Mouse (Mus musculus): ENCODE data around the gene Havcr2. TPM values are rescaled to one million over a fixed set of nuclear protein-coding genes. Genes with fewer than 3 reads are reported as not detected.
"Not testable (repeated sequence)": the region's sequence is repeated elsewhere in the genome, so short reads cannot be mapped to it uniquely, and the experiment has no call there.

The Havcr2 gene
- polyA plus RNA-seq, 1 experiment from 2014 or later = not detected

DNA sequence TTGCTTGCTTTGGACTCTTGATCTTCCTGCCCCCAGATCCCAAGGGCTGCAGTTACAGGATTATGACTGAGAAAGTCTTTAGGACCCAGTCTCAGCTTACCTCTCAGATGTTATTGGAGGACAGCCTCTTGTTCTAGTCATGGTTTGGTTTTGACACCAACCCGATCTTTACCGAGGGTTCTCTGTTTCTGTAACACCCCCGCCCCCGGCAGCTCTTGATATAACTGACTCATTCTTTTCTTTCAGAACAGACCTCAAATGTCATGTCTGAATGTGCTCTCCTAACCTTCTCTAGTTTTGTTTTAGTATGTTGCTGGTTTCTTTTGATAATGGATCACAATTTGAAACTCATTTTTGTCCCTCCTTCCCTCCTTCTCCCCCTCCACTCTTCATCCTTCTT, 19.5 kb downstream of the Havcr2 start:
- no peak for ATAC-seq (ENCODE audit: insufficient number of reproducible peaks, insufficient read depth, low FRiP score, low read depth)
- no peak overlapping the region for H3K9ac ChIP-seq (replicated peaks; ENCODE audit: low read depth, low read length)
- no peak overlapping the region for H3K4me3 ChIP-seq (ENCODE audit: low read depth, low read length)
- no peak overlapping the region for H3K4me2 ChIP-seq (replicated peaks; ENCODE audit: low read depth, low read length)
- no peak overlapping the region for H3K27ac ChIP-seq (ENCODE audit: low read length)
- H3K9me3 ChIP-seq (ENCODE audit: control insufficient read depth, low read depth, low read length) = no peaks in the 10 kb centered on the region
- H3K27me3 ChIP-seq (ENCODE audit: control insufficient read depth, insufficient read depth, low read length) = no peaks in the 10 kb centered on the region
- H3K4me1 ChIP-seq (ENCODE audit: control insufficient read depth, insufficient read depth, low read length) = no peaks in the 10 kb centered on the region
- WGBS = 94% methylated on average over 4 of the region's 4 CpGs
- H3K36me3 ChIP-seq (ENCODE audit: control insufficient read depth, insufficient read depth, low read length) = no peaks in the 10 kb centered on the region

GRCm38 (mm10) chr11:46479311-46479710, 24.6 kb downstream of the Havcr2 start:
- H3K36me3 ChIP-seq (ENCODE audit: control insufficient read depth, insufficient read depth, low read length) = no peaks in the 10 kb centered on the region
- no peak overlapping the region for H3K4me2 ChIP-seq (replicated peaks; ENCODE audit: low read depth, low read length)
- H3K4me1 ChIP-seq (ENCODE audit: control insufficient read depth, insufficient read depth, low read length) = no peaks in the 10 kb centered on the region
- H3K9me3 ChIP-seq (ENCODE audit: control insufficient read depth, low read depth, low read length) = no peaks in the 10 kb centered on the region
- H3K27ac ChIP-seq (ENCODE audit: low read length) = no peak overlapping the region
- ATAC-seq (ENCODE audit: insufficient number of reproducible peaks, insufficient read depth, low FRiP score, low read depth) = no peak
- no peak overlapping the region for H3K9ac ChIP-seq (replicated peaks; ENCODE audit: low read depth, low read length)
- no peaks in the 10 kb centered on the region for H3K27me3 ChIP-seq (ENCODE audit: control insufficient read depth, insufficient read depth, low read length)
- WGBS = 83% methylated on average over 9 of the region's 9 CpGs
- no peak overlapping the region for H3K4me3 ChIP-seq (ENCODE audit: low read depth, low read length)

DNA sequence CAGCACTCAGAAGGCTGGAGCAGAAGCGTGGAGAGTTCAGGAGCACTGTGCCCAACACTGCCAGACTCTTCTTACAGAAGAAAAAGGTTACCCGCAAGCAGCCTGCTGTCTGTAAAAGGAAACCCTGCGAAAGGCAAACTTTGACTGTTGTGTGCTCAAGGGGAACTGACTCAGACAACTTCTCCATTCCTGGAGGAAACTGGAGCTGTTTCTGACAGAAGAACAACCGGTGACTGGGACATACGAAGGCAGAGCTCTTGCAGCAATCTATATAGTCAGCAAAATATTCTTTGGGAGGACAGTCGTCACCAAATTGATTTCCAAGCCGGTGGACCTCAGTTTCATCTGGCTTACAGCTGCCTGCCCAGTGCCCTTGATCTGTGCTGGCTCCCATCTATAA, 25.8 kb downstream of the Havcr2 start:
- WGBS = 71% methylated on average over 7 of the region's 7 CpGs
- H3K4me1 ChIP-seq (ENCODE audit: control insufficient read depth, insufficient read depth, low read length) = no peaks in the 10 kb centered on the region
- H3K9ac ChIP-seq (replicated peaks; ENCODE audit: low read depth, low read length) = no peak overlapping the region
- no peaks in the 10 kb centered on the region for H3K9me3 ChIP-seq (ENCODE audit: control insufficient read depth, low read depth, low read length)
- no peak for ATAC-seq (ENCODE audit: insufficient number of reproducible peaks, insufficient read depth, low FRiP score, low read depth)
- no peaks in the 10 kb centered on the region for H3K36me3 ChIP-seq (ENCODE audit: control insufficient read depth, insufficient read depth, low read length)
- no peaks in the 10 kb centered on the region for H3K27me3 ChIP-seq (ENCODE audit: control insufficient read depth, insufficient read depth, low read length)
- no peak overlapping the region for H3K4me2 ChIP-seq (replicated peaks; ENCODE audit: low read depth, low read length)
- H3K27ac ChIP-seq (ENCODE audit: low read length) = no peak overlapping the region
- no peak overlapping the region for H3K4me3 ChIP-seq (ENCODE audit: low read depth, low read length)

- H3K27ac ChIP-seq (ENCODE audit: low read length) = no peak overlapping the region
- H3K9me3 ChIP-seq (ENCODE audit: control insufficient read depth, low read depth, low read length) = no peaks in the 10 kb centered on the region
- no peak overlapping the region for H3K4me2 ChIP-seq (replicated peaks; ENCODE audit: low read depth, low read length)
- H3K36me3 ChIP-seq (ENCODE audit: control insufficient read depth, insufficient read depth, low read length) = no peaks in the 10 kb centered on the region
- ATAC-seq (ENCODE audit: insufficient number of reproducible peaks, insufficient read depth, low FRiP score, low read depth) = no peak
- H3K9ac ChIP-seq (replicated peaks; ENCODE audit: low read depth, low read length) = no peak overlapping the region
- H3K27me3 ChIP-seq (ENCODE audit: control insufficient read depth, insufficient read depth, low read length) = no peaks in the 10 kb centered on the region
- H3K4me1 ChIP-seq (ENCODE audit: control insufficient read depth, insufficient read depth, low read length) = no peaks in the 10 kb centered on the region
- no peak overlapping the region for H3K4me3 ChIP-seq (ENCODE audit: low read depth, low read length)
- WGBS = 33% methylated on average over 1 of the region's 1 CpGs
These were observed 33.5 kb downstream of the Havcr2 start for GRCm38 (mm10) chr11:46488231-46488630.

DNA sequence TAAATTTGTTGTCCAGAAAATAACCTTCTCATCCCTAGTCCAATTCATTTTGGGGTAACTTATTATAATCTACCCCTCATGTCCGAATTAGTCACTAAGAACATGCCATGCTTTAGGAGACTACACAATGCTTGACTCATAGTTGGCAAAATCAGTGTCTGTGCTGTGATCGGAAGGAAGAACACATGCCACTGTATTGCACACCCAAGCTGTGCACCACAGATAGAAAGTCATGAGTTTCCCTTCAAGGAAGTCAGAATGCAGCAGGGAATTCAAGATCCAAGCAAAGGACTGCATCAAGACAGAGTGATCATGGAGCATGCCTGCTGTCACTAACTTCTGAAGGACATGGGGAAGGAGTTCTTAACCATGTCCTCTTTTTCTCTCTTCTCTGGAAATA, 33.9 kb downstream of the Havcr2 start:
- WGBS = 83% methylated on average over 2 of the region's 2 CpGs
- no peak overlapping the region for H3K4me3 ChIP-seq (ENCODE audit: low read depth, low read length)
- H3K36me3 ChIP-seq (ENCODE audit: control insufficient read depth, insufficient read depth, low read length) = no peaks in the 10 kb centered on the region
- H3K27ac ChIP-seq (ENCODE audit: low read length) = no peak overlapping the region
- H3K4me1 ChIP-seq (ENCODE audit: control insufficient read depth, insufficient read depth, low read length) = no peaks in the 10 kb centered on the region
- no peak for ATAC-seq (ENCODE audit: insufficient number of reproducible peaks, insufficient read depth, low FRiP score, low read depth)
- H3K27me3 ChIP-seq (ENCODE audit: control insufficient read depth, insufficient read depth, low read length) = no peaks in the 10 kb centered on the region
- H3K9ac ChIP-seq (replicated peaks; ENCODE audit: low read depth, low read length) = no peak overlapping the region
- H3K9me3 ChIP-seq (ENCODE audit: control insufficient read depth, low read depth, low read length) = no peaks in the 10 kb centered on the region
- no peak overlapping the region for H3K4me2 ChIP-seq (replicated peaks; ENCODE audit: low read depth, low read length)

GRCm38 (mm10) chr11:46507146-46507545, 52.4 kb downstream of the Havcr2 start:
- H3K27me3 ChIP-seq (ENCODE audit: control insufficient read depth, insufficient read depth, low read length) = no peaks in the 10 kb centered on the region
- ATAC-seq (ENCODE audit: insufficient number of reproducible peaks, insufficient read depth, low FRiP score, low read depth) = no peak
- H3K36me3 ChIP-seq (ENCODE audit: control insufficient read depth, insufficient read depth, low read length) = no peaks in the 10 kb centered on the region
- WGBS = 63% methylated on average over 3 of the region's 3 CpGs
- no peak overlapping the region for H3K27ac ChIP-seq (ENCODE audit: low read length)
- H3K9ac ChIP-seq (replicated peaks; ENCODE audit: low read depth, low read length) = no peak overlapping the region
- H3K4me1 ChIP-seq (ENCODE audit: control insufficient read depth, insufficient read depth, low read length) = no peaks in the 10 kb centered on the region
- no peak overlapping the region for H3K4me3 ChIP-seq (ENCODE audit: low read depth, low read length)
- no peaks in the 10 kb centered on the region for H3K9me3 ChIP-seq (ENCODE audit: control insufficient read depth, low read depth, low read length)
- no peak overlapping the region for H3K4me2 ChIP-seq (replicated peaks; ENCODE audit: low read depth, low read length)

DNA sequence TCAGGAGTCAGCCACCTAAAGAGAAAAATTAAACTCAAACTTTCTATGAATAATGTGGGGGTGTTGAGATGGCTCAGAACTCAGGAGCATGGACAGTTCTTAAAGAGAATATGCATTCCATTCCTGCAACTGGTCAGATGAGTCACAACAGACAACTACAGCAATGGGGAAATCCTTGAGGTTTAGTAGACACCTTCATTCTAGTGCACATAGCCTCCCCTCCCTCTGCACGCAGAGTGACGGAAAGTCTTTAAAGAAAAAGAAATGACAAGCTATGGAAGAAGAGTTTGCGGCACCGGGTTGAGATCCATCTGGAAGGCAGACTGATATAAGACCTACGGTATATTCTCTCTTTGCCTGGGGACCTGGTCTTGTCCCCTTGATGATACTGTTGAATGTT, 55.2 kb downstream of the Havcr2 start:
- H3K4me2 ChIP-seq (replicated peaks; ENCODE audit: low read depth, low read length) = no peak overlapping the region
- no peak for ATAC-seq (ENCODE audit: insufficient number of reproducible peaks, insufficient read depth, low FRiP score, low read depth)
- H3K27me3 ChIP-seq (ENCODE audit: control insufficient read depth, insufficient read depth, low read length) = no peaks in the 10 kb centered on the region
- no peaks in the 10 kb centered on the region for H3K36me3 ChIP-seq (ENCODE audit: control insufficient read depth, insufficient read depth, low read length)
- no peaks in the 10 kb centered on the region for H3K9me3 ChIP-seq (ENCODE audit: control insufficient read depth, low read depth, low read length)
- no peak overlapping the region for H3K9ac ChIP-seq (replicated peaks; ENCODE audit: low read depth, low read length)
- H3K4me3 ChIP-seq (ENCODE audit: low read depth, low read length) = no peak overlapping the region
- no peaks in the 10 kb centered on the region for H3K4me1 ChIP-seq (ENCODE audit: control insufficient read depth, insufficient read depth, low read length)
- H3K27ac ChIP-seq (ENCODE audit: low read length) = no peak overlapping the region
- 95% methylated on average over 5 of the region's 5 CpGs for WGBS

DNA sequence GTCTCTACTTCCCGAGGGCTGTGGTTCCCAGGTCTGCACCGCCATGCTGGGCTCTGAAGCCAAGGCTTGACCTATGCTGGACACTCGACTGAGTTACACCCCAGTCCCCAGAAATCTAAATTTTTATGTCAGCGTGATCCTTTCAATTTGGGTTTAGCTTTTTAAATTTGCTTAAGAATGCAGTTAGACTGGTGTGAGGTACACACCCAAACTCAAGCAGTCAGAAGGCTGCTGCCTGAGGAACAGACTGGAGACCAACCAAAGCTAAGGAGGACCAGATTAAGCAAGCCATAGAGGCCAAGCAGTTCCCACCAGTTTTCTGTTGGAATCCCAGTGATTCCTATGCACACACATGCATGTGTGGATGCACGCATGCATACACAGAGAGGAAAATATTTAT, 66.6 kb downstream of the Havcr2 start:
- not testable (repeated sequence) for H3K4me1 ChIP-seq (ENCODE audit: control insufficient read depth, insufficient read depth, low read length); H3K4me2 ChIP-seq (replicated peaks; ENCODE audit: low read depth, low read length); H3K4me3 ChIP-seq (ENCODE audit: low read depth, low read length); H3K27me3 ChIP-seq (ENCODE audit: control insufficient read depth, insufficient read depth, low read length); H3K9me3 ChIP-seq (ENCODE audit: control insufficient read depth, low read depth, low read length); H3K36me3 ChIP-seq (ENCODE audit: control insufficient read depth, insufficient read depth, low read length); ATAC-seq (ENCODE audit: insufficient number of reproducible peaks, insufficient read depth, low FRiP score, low read depth); H3K27ac ChIP-seq (ENCODE audit: low read length); H3K9ac ChIP-seq (replicated peaks; ENCODE audit: low read depth, low read length)
- 84% methylated on average over 5 of the region's 5 CpGs for WGBS

DNA sequence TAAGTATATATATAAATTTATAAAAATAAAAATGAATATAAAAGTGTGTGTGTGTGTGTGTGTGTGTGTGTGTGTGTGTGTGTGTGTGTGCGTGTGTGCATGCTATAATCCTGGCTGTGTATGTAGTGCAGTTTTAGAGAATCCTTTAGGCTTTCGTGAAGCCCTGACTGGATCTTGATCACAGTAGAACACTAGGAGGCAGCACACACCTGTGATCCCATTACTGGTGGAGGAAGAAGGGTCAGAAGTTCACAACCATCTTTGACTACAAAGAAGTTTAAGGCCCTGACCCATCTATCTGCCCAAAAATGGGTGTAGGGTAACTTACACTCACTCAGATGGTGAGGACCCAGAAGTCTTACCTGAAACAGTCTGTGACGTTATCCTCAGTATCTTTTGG, 68.0 kb downstream of the Havcr2 start:
- H3K9ac ChIP-seq (replicated peaks; ENCODE audit: low read depth, low read length) = no peak overlapping the region
- H3K9me3 ChIP-seq (ENCODE audit: control insufficient read depth, low read depth, low read length) = no peaks in the 10 kb centered on the region
- no peaks in the 10 kb centered on the region for H3K4me1 ChIP-seq (ENCODE audit: control insufficient read depth, insufficient read depth, low read length)
- no peak overlapping the region for H3K27ac ChIP-seq (ENCODE audit: low read length)
- H3K27me3 ChIP-seq (ENCODE audit: control insufficient read depth, insufficient read depth, low read length) = no peaks in the 10 kb centered on the region
- 82% methylated on average over 3 of the region's 3 CpGs for WGBS
- H3K36me3 ChIP-seq (ENCODE audit: control insufficient read depth, insufficient read depth, low read length) = no peaks in the 10 kb centered on the region
- no peak overlapping the region for H3K4me2 ChIP-seq (replicated peaks; ENCODE audit: low read depth, low read length)
- no peak for ATAC-seq (ENCODE audit: insufficient number of reproducible peaks, insufficient read depth, low FRiP score, low read depth)
- no peak overlapping the region for H3K4me3 ChIP-seq (ENCODE audit: low read depth, low read length)

All from stomach, embryonic 14.5 days (tissue).